Mouse (Mus musculus): ENCODE results near the gene Robo2.
"Not testable (repeated sequence)": the region's sequence is repeated elsewhere in the genome, so short reads cannot be mapped to it uniquely, and the experiment has no call there.

Gene Robo2

DNA sequence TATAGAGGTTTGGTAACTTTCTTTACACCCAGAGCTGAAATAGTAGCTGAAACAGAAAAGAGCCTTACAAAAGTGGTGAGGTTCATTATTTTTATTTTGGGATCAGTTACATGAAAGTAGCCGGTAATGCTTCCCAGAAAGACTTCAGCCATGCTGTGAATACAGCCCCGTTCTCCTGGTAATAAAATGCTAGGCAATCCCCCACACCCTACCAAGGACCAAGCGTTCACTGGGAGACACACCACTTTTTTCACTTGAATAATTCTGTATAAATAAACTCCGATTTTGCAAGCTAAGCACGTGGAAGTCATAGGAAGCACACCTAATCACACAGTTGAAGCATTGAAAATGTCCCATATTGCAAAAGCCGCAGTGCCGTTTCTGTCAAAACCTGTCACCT lies 341.0 kb downstream of the Robo2 start:
- in situ Hi-C loops (cut with MboI, MseI): no loop called here

DNA sequence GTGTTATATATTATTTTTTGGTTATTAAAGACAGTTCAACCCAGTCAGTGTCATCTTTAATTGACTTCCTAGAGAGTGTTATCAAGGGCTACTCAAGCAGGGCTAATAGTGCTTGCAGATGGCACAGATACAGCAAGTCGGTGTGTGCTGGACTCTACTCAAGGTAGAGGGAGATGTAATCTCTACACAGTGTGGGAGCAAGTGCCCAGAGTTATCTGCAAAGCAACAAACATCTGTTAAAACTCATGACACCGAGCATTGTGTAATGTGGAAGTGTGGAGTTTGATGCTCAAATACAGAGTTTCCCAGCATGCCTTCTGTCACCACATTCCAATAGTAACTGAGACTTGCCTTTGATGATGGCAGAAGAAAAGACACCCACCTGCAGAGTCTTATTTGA lies 345.7 kb downstream of the Robo2 start:
- in situ Hi-C loops (cut with MboI, MseI): no loop called here

DNA sequence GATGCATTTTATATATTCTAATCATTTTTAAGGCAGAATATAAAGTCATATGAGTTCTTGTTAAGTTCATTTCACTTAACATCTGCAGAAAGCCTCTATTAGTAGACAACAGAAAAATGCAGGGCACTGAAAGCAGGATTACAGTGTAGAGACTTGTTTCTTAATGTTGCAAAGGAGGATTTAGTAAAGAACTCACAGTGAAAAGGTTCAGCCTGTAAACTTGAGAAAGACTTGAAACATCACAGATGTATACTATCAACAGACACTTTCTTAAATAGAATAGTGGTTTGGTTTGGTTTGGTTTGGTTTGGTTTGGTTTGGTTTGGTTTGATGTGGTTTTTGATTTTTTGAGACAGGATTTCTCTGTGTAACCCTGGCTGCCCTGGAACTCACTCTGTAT lies 349.7 kb downstream of the Robo2 start:
- in situ Hi-C loops (cut with MboI, MseI): no loop called here

DNA sequence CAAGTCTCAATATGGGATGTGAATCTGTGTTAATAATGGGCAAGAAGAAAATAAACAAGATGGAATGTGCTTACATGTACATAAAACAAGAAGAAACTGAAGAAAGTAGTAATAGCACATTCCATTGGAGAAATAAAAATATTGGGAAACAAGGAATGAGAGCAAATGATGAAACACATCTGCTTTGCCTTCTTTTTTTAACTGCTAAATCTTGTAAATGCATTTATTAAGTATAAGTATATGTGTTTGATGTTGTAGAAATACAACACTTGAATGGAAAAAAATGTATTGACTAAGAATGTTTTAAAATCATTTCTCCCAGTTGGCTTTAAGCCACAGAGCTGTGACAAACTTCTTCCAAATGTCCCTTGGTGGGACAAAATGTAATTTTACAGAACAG lies 350.1 kb downstream of the Robo2 start:
- in situ Hi-C loops (cut with MboI, MseI): no loop called here

DNA sequence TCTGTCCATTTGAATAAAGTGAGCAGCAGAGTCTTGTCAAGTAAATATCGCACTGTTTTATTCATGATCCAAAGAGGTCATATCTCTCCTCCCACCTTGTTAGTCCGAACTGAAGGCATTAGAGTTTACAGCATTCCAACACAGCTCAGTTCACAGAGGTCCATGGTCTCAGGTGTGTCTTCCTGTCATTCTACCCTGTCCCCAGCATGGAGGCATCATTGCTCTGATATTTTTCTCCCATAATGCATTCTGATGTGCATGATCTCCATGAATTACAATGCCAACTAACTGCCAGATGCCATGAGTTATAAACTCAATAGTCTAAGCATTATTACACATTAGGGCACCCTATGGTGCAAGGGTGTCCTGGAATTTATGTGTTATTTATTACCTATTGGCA lies 354.7 kb downstream of the Robo2 start:
- in situ Hi-C loops (cut with MboI, MseI): no loop called here

DNA sequence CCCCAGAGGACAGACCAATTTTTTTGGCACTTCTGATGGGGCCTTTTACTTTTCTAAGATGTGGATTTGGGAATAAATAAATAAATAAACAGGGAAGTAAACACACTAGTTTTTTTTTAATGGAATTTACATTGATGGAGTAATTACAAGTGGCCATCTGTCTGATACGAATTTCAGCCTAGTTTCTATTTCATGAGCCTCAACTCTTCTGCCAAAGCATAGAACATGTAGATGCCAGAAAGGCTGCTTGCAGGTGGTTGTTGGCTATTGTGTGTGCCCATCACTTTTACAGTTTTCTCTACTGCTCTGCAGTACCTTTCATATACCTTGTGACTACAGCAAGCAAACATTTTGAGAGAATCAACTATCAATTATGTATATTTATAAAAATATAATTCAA lies 355.4 kb downstream of the Robo2 start:
- in situ Hi-C loops (cut with MboI, MseI): no loop called here

DNA sequence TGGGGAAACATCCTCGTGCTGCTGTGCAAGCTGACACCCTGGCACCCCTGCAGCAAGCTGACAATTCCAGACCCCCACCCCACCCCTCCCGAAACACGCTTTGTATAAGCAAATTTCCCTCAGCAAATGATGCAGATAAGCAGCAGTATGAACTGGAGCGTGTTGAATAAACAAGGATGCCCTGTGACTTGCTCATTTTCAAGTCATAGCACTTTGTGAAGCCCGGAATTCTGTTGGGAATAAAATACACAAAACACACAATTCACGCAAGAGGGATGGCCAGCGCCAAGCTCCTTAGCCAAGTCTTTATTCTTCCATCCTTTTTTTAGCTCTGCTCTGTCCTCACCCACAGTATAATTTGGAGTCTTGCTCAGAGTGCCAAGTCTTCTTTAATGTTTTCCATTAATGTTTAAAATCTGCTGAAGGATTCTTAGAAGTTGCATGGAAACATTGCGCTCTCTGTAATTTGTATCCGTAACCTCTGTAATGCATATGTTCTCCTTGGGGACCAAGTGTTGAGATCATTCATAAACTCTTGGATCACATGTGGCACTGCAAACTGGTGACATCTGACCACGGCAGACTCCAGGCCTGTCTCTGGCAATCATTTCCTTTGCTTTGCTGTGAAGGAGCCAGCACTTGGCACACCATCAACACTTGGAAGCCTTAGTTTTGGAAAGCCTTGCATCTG lies 356.4 kb downstream of the Robo2 start:
- in situ Hi-C loops (cut with MboI, MseI): no loop called here

DNA sequence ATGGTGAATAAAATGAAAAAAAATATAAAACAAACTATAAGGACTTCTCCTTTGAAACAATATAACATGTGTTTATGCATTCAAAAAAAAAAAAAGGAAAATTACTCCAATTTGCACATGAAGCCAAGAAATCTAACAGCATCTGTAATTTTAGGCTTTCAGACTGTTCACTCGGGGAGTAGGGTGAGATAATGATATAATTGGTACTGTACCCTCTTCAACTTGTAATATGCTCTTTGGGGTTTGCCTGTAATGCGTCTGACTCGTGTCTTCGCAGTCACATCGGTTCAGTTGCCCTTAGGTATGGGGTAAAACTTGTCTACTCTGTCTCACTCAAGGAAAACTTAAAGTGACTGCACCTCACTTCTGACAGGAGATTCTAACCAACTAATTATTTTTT lies 362.2 kb downstream of the Robo2 start:
- in situ Hi-C loops (cut with MboI, MseI): no loop called here

DNA sequence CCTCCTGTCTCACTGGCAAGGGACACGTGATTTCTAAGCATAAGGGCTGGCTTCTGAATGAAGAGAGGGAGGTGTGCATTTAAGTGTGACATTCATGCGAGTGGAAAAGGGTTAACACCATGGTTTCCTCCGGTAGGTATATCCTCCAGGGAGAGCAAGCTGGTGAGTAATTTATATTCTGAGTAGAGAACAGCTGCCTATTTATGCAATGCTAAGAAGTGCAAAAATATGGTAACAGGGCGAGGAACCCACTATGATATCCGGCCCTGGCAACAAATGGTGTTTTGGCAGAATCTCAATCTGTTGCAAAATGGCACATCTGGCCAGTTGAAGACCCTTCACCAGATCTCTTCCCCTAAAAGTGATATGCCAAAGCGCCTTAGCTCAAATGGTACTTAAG lies 362.6 kb downstream of the Robo2 start:
- in situ Hi-C loops (cut with MboI, MseI): no loop called here

DNA sequence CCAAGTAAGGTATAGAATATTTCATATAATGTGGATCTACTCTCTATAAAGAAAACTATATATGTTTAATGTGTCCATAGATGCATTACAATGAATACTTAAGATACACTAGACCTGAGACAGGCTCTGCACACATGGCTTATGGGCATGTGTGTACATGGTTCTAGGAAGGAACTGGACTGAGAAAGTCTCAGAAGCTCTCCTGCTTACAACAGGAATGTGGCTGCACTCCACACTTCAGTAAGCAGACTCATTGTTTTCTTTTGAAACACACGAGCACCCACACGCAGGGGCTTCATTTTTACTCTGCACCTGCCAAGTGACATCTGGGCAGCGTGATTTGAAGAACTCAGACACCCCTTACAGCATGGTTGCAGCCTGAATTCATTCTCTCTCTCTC lies 364.4 kb downstream of the Robo2 start:
- in situ Hi-C loops (cut with MboI, MseI): no loop called here

DNA sequence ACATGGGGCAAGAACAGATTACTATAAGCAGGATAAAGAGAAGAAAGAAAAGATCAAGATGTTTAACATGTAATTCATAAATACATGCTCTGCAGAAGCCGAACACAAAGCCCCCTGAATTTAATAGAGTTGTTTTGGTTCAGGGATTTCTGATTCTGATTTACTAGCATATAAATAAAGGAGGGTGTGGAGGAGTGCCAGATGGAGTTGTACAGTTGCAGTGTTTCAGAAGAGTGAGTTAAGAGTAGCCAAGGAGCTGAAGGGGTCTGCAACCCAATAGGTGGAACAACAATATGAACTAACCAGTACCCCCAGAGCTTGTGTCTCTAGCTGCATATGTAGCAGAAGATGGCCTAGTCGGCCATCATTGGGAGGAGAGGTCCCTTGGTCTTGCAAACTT lies 370.8 kb downstream of the Robo2 start:
- in situ Hi-C loops (cut with MboI, MseI): not testable (repeated sequence)

DNA sequence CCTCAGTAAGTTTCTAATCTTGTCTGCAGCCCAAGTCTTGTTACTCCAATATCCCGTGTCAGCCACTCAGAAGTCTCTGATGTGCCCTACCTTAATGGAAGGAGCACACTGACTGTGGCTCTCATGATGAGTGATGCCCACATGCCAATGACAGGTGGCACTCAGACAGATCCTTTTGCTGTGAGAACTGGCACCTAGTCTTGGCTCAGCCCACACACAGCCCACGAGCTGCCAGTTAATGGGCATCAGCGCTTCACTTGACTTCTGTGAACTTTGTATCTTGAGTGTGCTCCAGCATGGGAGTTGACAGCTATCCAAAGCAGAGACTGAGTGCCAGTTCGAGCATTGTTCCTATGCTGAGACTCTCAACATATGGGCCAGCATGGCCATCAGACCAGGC lies 383.8 kb downstream of the Robo2 start:
- in situ Hi-C loops (cut with MboI, MseI): no loop called here

DNA sequence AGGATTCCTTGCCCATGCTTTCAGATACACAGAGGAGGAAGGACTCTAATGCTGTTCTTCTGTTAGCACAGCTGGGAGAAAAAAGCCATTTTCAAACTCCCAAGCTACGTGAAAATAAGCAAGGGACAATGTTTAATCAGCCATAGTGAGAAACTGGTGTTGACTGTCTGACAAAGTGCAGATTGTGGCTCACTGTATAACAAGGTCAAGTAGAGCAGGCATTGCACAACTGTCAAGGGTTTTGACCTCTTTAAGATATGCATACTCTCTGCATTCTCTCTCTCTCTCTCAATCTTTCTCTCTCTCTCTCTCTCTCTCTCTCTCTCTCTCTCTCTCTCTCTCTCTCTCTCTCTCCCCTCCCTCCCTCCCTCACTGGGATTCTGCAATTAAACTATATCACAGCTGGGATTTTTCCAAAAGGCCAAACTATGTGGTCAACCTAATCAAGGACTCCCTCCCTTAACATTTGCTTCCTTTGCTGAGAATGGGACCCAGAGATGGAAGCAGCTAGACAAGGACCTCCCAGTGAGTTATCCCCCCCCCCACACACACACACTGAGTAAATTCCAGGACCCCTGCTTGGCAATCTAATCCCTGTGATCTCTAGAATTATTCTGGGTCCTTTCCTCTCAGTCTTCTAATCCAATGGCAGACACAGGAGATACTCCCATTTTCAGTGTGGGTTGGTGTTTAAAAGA lies 389.2 kb downstream of the Robo2 start:
- in situ Hi-C loops (cut with MboI, MseI): no loop called here

DNA sequence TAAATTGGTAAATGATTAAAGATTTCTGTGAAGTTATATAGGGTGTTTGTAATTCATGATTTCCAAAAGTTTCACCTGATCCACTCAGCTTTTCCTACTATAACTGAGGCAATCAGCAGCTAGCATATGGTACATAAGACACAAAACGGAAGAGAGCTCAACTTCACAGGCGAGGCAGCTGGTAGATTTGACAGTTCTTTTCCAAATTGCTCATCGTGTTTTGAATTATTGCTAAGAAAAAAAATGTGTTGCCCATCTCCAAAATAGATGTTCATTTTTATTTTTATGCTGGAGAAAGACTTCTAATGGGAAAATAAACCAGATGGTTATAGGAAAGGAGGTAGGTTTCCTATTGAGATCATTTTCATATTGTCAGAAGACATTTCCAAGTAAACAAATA lies 405.9 kb downstream of the Robo2 start:
- in situ Hi-C loops (cut with MboI, MseI): no loop called here

DNA sequence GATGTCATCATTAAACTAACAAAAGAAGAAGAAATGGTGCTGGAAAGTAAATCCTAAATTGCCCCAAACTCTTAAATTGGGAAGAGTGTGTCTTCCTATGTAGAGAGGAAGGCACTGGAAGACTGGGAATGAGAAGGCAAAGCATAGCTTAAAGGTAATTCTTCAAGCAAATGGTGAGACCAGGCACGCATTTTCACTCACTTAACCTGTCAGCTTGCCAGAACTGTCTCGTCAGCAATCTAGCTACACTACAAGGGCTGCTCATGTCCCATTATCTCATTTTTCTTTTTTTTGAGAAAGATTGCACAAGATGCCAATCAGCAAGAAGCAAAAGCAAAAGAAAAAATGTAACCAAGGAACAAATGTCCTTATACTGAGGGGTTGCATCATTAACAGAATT lies 410.3 kb downstream of the Robo2 start:
- in situ Hi-C loops (cut with MboI, MseI): no loop called here

DNA sequence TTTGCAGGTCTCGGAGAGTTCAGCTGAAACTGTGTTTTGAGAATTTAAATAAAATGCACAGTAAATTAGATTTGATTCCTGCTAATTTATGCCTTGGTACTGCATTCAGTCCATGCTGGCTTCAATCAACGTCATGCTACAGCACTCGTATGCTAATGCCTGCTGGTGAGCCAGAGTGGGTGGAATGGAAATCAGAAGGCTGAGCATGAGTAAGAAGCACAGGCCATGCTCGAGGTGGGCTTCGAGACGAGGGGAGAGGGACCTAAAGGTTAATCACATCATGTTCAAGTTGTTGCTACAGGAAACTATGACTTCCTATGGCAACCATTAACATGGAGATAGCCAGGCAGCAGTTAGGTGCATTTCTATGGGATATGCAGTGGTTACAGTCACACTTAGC lies 420.4 kb downstream of the Robo2 start:
- in situ Hi-C loops (cut with MboI, MseI): no loop called here

DNA sequence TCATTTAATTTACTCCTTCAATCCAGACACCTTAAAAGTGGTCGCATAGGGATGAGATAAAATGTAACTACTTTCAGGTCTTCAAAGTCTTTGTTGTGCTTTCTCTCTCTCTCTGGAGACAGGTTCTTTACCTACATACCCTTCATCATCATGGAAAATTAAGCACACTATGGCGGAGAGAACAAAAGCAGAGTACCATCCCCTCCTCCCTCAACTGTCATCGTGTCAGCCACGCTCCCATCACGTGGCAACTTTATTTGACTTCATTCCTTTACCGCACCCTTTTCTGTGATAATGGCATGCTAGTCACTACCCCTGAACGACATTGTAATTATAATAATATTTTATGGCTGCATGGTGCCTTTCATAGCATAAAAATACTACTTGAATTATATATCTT lies 442.1 kb downstream of the Robo2 start:
- in situ Hi-C loops (cut with MboI, MseI): no loop called here

DNA sequence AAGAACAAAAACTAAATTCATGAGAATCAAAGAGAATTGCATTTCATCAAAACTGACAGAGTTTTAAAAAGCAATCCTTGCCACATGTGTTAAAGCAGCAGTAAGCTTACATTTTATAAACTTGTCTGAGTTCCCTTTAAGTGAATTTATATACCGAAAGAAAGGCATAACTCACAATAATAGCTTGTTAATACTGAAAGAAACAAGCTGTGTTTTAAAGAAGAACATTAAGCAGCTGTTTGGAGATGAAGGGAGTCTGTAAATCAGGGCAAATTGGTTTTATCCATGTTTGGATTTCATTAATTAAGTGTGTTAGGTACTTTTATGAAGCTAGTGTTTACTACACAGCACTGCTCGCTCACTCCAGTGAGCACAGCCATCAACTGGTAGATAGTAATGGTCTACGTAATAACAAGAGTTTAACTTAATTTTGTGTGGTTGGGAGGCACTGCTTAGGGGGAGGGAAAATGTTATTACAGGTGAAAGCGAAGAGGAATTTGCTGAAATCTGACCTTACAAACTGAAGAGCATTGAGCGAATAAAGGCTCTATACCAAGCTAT lies 447.2 kb downstream of the Robo2 start:
- in situ Hi-C loops (cut with MboI, MseI): no loop called here

DNA sequence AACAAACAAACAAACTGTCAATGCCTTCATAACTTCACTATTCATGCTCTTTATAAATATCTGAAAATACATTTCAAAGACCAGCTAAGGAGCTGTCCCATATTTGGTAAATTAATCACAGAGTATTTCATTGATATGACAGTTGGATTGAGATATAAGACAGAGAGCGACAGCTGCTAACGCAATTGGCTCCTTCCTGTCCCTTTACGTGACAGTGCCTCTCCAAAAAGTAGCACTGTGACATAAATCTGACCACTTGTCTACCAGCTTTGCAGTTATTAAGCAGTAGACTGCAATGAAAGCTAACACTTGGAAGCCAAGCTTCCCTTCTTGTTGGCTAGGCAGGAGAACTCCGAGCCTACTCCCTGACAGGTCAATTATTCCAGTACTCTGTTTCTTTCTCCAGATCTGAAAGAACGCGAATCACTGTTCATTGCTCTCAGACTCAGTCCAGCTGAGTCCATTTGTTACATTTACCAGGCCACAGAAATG lies 452.1 kb downstream of the Robo2 start:
- in situ Hi-C loops (cut with MboI, MseI): no loop called here

DNA sequence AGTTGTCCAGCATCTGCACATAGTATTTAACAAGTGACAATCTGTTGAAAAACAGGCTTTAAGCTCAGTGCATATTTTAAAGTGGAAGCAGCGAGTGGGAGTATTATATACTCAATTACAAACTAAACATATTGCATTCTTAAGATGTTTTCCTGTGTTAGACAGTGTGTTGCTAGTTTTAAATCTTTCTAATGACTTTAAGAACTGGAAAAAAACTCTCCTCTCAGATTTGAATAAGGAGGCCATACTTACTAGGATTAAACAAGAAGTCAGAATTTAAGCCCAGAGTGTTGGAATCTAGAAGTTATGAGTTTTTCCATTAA lies 453.1 kb downstream of the Robo2 start:
- in situ Hi-C loops (cut with MboI, MseI): no loop called here

DNA sequence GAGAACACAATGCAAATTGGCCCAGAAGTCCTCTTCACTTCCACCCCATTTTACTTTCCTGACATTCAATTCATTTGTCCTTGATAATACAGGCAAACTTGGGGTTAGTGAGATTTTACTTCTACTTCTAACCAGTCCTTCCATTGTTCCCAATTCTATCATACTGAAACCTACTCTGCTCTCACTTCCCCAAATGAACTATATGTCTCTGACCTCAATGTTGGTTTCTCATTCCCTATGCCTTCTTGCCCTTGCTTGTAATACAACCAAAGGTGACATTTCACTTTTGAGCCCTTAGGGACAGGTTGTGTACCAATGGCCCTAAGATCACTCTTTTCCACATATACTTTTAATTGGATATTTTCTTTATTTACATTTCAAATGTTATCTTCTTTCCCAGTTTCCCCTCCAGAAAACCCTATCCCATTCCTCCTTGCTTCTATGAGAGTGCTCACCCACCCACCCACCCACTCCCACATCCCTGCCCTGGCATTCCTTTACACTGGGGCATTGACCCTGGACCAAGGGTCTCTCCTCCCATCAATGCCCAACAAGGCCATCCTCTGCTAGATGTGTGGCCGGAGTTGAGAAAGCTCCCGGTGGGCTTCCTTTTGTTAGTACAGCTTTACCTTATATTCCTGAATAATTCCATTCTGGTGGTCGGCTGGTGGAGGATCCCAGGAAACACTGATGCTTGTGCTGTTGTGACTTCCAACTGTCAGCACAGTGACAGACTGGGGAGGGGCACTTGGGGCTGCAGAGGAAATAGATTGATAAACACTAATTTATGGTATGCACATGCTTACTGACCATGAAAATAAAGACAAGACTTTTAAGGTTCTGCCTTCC lies 453.7 kb downstream of the Robo2 start:
- in situ Hi-C loops (cut with MboI, MseI): no loop called here

DNA sequence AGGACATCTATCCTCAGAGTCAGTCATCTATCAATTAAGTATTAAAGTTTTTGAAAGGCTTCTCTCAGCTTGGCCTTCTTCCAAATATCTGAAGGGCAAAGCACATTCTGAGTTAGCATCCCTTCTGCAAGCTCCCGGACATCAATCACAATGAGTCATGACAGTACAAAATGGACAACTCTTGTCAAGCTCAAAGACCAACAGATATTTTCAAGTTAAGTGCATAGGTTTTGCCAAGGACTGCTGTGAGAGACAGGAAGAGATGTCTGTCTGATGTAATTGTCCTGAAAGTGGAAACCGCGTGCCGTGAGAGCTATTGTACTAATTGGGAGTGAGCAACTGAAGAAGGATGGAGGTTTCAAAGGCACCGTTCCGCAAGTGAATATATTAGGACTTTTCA lies 465.5 kb downstream of the Robo2 start:
- in situ Hi-C loops (cut with MboI, MseI): no loop called here

DNA sequence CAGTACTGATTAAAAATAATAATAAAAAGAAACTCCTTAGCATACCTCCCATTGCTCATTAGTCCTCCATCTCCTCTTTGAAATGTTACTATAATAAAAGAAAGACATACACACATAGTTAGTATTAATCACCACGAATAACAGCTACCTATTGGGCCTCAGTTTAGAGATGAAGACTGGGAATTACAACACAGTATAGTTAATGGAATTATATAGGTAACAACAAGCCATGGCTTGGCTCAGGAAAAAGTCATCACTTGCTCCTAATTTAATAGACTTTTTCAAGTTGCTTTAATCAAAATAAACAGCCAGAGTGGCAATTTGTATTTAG lies 471.4 kb downstream of the Robo2 start:
- in situ Hi-C loops (cut with MboI, MseI): no loop called here

Measured in T-helper 1 cell (primary cell).